Mouse (Mus musculus) neural tube, embryonic 14.5 days (tissue): Measurements from ENCODE around the gene C2cd4d. TPM values are rescaled to one million over a fixed set of nuclear protein-coding genes. Genes with fewer than 3 reads are reported as not detected.
A peak's percentile ranks its signal among the peaks of the same experiment; 100 is the strongest.

Experiments used
- ATAC-seq: fragments of 200-750 bp; cut with Nextera tagmentation; 2 replicates; pipeline ENCODE4 v1.8.0; 2017; ENCODE audit warnings: low read depth, mild to moderate bottlenecking, moderate TSS enrichment, moderate library complexity
- H3K27ac ChIP-seq: fragments of 300-500 bp; sonication (generic); 2 replicates; pipeline ENCODE4 v1.5.1; 2014; ENCODE audit warnings: low read depth, mild to moderate bottlenecking, control low read depth, low read length, moderate library complexity, mixed read lengths
- H3K27me3 ChIP-seq: fragments of 300-500 bp; sonication (generic); 2 replicates; pipeline ENCODE4 v1.6.1; 2014; ENCODE audit warnings: low read length; ENCODE audit not compliant: control insufficient read depth, insufficient read depth
- H3K36me3 ChIP-seq: fragments of 300-500 bp; sonication (generic); 2 replicates; pipeline ENCODE4 v1.6.1; 2014; ENCODE audit warnings: low read length, mixed read lengths; ENCODE audit not compliant: control insufficient read depth, insufficient read depth
- H3K4me1 ChIP-seq: fragments of 300-500 bp; sonication (generic); 2 replicates; pipeline ENCODE4 v1.6.1; 2014; ENCODE audit warnings: low read length; ENCODE audit not compliant: control insufficient read depth, insufficient read depth
- H3K4me2 ChIP-seq: fragments of 300-500 bp; sonication (generic); 2 replicates; pipeline ENCODE4 v1.6.1; 2014; ENCODE audit warnings: mild to moderate bottlenecking, low read depth, low read length, control low read depth
- H3K4me3 ChIP-seq: fragments of 300-500 bp; sonication (generic); 2 replicates; pipeline ENCODE4 v1.5.1; 2014; ENCODE audit warnings: low read depth, low read length, control low read depth, mixed read lengths
- H3K9ac ChIP-seq: fragments of 300-500 bp; sonication (generic); replicated peaks from 2 replicates; pipeline ENCODE4 v1.6.1; 2014; ENCODE audit warnings: low read depth, mild to moderate bottlenecking, control low read depth, low read length, mixed read lengths
- H3K9me3 ChIP-seq: fragments of 300-500 bp; sonication (generic); 2 replicates; pipeline ENCODE4 v1.6.1; 2016; ENCODE audit warnings: low read length; ENCODE audit not compliant: control insufficient read depth
- WGBS: fragments of 180-500 bp; shearing (Covaris S2); extraction: QIAGEN DNeasy Blood & Tissue Kit; methylation state at CpG from one replicate; pipeline ENCODE4 v1.1.7; 2014; 5-methylcytosine and 5-hydroxymethylcytosine counted together
- polyA plus RNA-seq: library from polyadenylated mRNA; unstranded; fragments of >200 nt; fragmentation: Nextera tagmentation; extraction: Ambion mirVana; gene quantifications from 2 replicates; pipeline ENCODE4 v1.2.1, GENCODE M21; 2014

Gene C2cd4d
- 3.9 and 4.3 TPM in 2 replicates for polyA plus RNA-seq

DNA sequence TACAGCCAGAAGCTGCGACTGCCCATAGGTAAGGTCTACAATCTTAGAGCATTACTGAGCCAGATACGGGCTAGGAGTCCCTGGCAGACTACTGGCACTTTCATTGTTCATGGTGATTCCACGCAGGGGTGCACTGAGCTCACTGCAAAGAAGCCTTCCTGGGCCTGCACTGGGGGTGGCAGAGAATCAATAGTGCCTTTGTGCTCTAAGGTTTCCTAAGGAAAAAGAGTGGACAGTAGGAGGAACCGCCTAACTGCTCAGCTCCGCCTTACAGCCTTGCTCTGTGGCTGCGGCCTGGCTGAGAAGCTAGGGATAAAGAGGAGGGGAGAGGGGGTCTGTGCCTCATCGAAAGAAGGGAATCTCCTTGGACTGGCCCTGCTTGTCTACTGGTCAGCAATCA, at the start of gene C2cd4d:
C2cd4d (plus strand) TSS at position 301 of the 400 bp plus-strand sequence.
- peak within 1 kb of the TSS; percentile 84 for H3K9ac ChIP-seq
- H3K36me3 ChIP-seq: no peaks in the 10 kb centered on the region
- no peak within 1 kb of the TSS for H3K27ac ChIP-seq
- peak within 1 kb of the TSS; percentile 86 for H3K4me2 ChIP-seq
- no peaks in the 10 kb centered on the region for H3K9me3 ChIP-seq
- H3K27me3 ChIP-seq: no peaks in the 10 kb centered on the region
- H3K4me1 ChIP-seq: no peaks in the 10 kb centered on the region
- 36% methylated on average over 7 of the region's 7 CpGs for WGBS
- no peak for ATAC-seq
- peak within 1 kb of the TSS; percentile 50 for H3K4me3 ChIP-seq

DNA sequence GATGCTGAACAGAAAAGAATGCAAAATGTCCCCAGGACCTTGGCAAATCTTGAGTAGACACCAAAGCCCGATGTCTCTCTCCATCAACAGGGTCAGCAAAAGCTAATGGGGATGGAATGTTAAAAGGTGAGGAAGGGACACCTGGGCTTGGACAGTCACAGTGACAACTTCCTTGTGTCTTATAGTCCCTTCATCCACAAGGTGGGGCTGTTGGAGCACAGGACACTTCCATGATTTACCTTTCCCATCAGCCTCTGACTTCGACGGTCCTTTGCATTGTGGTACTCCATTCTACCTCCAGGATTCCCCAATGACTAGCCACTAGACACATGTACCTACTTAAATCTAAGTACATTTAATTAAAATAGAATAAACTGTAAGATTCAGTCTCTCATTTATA, 33.6 kb upstream of the C2cd4d start:
- Histone ChIP-seq H3K9me3 (no peaks in the 10 kb centered on the region), H3K9ac (no peak overlapping the region), H3K4me2 (no peak overlapping the region), H3K36me3 (peaks cover 5% of the 10 kb centered on the region; the same call in 1 of the 2 replicates), H3K4me3 (no peak overlapping the region), H3K27me3 (no peaks in the 10 kb centered on the region), H3K27ac (no peak overlapping the region), H3K4me1 (no peaks in the 10 kb centered on the region)
- 64% methylated on average over 3 of the region's 3 CpGs for WGBS
- ATAC-seq: no peak

DNA sequence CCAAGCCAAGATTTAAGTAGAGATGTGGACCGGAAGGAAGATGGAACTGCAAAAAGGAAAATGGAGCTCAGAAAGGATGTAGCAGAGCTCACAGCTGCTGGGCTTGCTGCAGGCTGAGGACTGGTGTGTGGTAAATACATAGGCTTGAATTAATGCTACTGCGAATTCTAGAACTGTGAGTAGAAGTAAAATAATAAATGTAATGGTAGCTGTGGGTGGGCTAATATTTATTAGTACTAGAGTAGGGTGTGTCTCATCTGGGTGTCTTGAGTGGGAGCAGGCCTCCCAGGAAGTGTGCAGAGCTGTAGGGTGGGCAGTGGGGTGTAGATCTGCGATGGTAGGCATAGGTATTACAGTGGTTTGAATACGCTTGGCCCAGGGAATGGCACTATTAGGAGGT, 27.8 kb upstream of the C2cd4d start:
- Histone ChIP-seq H3K9ac (no peak overlapping the region), H3K4me2 (no peak overlapping the region), H3K36me3 (no peaks in the 10 kb centered on the region; the same call in 1 of the 2 replicates), H3K27ac (no peak overlapping the region), H3K27me3 (no peaks in the 10 kb centered on the region), H3K4me3 (no peak overlapping the region), H3K4me1 (no peaks in the 10 kb centered on the region), H3K9me3 (no peaks in the 10 kb centered on the region)
- 92% methylated on average over 4 of the region's 4 CpGs for WGBS
- ATAC-seq: no peak

DNA sequence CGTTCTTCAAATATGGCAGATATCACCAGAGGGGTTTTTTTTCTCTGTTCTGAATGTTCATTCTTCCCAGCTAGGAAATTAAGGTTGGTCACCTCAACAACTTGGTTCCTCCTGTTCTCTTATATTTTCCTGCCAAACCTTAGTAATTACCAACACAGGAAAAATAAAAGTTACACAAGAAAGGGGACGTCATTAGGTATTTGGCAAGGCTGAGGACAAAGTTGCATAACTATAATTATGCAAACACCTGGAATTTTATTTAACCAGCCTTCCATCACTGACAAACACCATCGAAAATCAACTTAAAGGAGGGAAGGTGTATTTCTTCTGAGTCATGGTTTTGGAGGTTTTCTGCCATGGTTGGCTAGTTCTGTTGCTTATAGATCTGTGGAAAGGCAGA, 23.7 kb upstream of the C2cd4d start:
- no peaks in the 10 kb centered on the region for H3K36me3 ChIP-seq
- no peak overlapping the region for H3K4me3 ChIP-seq
- H3K4me2 ChIP-seq: no peak overlapping the region
- no peak overlapping the region for H3K9ac ChIP-seq
- H3K27me3 ChIP-seq: no peaks in the 10 kb centered on the region
- no peak for ATAC-seq
- WGBS: 98% methylated on average over 3 of the region's 3 CpGs
- no peaks in the 10 kb centered on the region for H3K9me3 ChIP-seq
- H3K27ac ChIP-seq: no peak overlapping the region
- no peaks in the 10 kb centered on the region for H3K4me1 ChIP-seq

DNA sequence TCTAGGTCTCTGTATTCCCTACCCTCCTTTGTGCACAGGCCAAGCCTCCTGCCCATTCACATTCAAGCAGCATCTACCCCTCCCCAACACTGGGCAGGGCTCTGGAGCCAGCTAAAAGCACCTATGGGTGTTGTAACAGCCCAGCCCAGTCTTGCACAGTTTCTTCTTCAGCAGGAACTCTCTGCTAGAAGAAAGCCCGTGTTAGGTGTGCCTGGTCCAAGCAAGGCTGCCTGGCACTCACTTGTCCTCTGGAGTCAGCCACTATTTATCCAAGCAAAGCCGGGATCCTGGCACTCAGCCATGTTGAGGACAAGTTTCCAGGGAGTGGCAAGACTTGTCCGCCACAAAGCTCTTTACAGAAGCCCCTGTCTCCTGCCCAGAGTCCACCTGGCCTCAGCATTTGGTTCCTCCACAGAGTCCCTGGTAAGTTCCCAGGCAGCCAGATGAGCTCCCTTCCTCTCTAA, 20.2 kb upstream of the C2cd4d start, which contains the start of gene Them5:
Them5 (plus strand) TSS at position 141 of the 464 bp plus-strand sequence.
- no peaks in the 10 kb centered on the region for H3K36me3 ChIP-seq
- H3K4me2 ChIP-seq: no peak within 1 kb of the TSS
- H3K4me1 ChIP-seq: no peaks in the 10 kb centered on the region
- no peaks in the 10 kb centered on the region for H3K27me3 ChIP-seq
- 70% methylated on average over 3 of the region's 3 CpGs for WGBS
- no peak within 1 kb of the TSS for H3K9ac ChIP-seq
- H3K27ac ChIP-seq: no peak within 1 kb of the TSS
- no peak for ATAC-seq
- H3K4me3 ChIP-seq: no peak within 1 kb of the TSS
- no peaks in the 10 kb centered on the region for H3K9me3 ChIP-seq

DNA sequence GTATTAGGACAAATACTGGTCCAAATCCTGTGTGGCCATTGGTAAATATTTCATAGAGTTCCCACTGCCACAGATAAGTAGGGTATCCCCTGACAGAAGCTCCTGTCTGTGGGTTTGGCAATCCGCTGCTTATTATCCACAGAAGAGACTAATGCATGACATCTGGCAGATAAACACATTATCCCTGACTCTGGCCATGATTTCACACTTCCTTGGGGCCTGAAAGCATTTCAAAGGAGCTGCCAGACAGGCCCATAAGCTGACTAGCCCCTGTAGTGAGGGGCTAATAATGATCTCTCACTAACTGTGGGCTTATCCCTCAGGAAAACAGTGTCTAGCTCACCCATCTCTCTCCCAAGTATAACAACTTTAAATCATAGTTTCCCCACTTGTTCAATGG, 19.7 kb upstream of the C2cd4d start:
- H3K4me2 ChIP-seq: no peak overlapping the region
- no peaks in the 10 kb centered on the region for H3K27me3 ChIP-seq
- H3K36me3 ChIP-seq: no peaks in the 10 kb centered on the region
- no peaks in the 10 kb centered on the region for H3K9me3 ChIP-seq
- no peaks in the 10 kb centered on the region for H3K4me1 ChIP-seq
- no peak overlapping the region for H3K9ac ChIP-seq
- no peak overlapping the region for H3K4me3 ChIP-seq
- H3K27ac ChIP-seq: no peak overlapping the region
- no peak for ATAC-seq
- 67% methylated on average over 1 of the region's 1 CpGs for WGBS

DNA sequence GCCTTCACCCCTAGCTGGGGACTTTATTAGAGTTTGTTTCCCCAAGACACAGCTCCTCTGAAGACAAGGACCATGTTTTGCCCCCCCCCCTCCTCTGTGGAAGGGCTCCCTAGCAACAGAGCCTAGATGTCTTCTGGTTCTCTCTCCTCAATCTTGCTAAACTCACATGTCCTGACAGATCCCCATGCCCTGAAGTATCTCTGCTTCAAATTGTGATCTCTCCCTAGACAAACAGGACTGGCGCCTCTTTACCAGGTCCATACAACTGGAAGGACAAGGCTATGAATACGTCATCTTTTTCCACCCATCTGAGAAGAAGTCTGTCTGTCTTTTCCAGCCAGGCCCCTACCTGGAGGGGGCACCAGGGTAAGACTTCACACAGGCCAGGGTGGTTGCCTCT, 18.1 kb upstream of the C2cd4d start:
- ATAC-seq: no peak
- Histone ChIP-seq H3K9me3 (no peaks in the 10 kb centered on the region), H3K4me1 (no peaks in the 10 kb centered on the region), H3K27ac (no peak overlapping the region), H3K4me3 (no peak overlapping the region), H3K36me3 (no peaks in the 10 kb centered on the region), H3K9ac (no peak overlapping the region), H3K4me2 (no peak overlapping the region), H3K27me3 (no peaks in the 10 kb centered on the region)
- WGBS: 91% methylated on average over 2 of the region's 2 CpGs

- H3K27me3 ChIP-seq: no peaks in the 10 kb centered on the region
- no peak overlapping the region for H3K27ac ChIP-seq
- H3K4me1 ChIP-seq: no peaks in the 10 kb centered on the region
- no peak overlapping the region for H3K9ac ChIP-seq
- no peak for ATAC-seq
- no peak overlapping the region for H3K4me2 ChIP-seq
- H3K36me3 ChIP-seq: no peaks in the 10 kb centered on the region
- WGBS: 77% methylated on average over 3 of the region's 3 CpGs
- H3K4me3 ChIP-seq: no peak overlapping the region
- H3K9me3 ChIP-seq: no peaks in the 10 kb centered on the region
These were observed 17.3 kb upstream of the C2cd4d start for GRCm38 (mm10) chr3:94344897-94345296.

DNA sequence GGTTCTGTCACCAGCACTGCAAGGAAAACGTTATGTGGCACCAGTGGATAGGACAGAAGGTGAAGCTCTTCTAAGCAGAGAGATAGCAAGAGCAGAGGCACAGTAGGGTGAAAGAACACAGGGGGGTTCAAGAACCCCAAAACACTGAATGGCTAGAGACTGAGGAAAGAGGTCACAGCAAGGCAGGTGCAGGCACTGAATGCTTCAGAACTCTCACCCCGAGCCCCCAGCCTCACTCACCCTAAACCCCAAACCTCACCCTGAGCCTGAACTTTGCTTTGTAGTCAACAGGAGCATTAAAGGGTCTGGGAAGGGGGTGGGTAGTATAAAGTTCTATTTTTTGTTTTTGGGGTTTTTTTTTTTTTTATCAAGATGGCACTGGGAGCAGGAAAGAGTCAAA, 14.1 kb upstream of the C2cd4d start:
- no peaks in the 10 kb centered on the region for H3K4me1 ChIP-seq
- no peak overlapping the region for H3K4me2 ChIP-seq
- H3K4me3 ChIP-seq: no peak overlapping the region
- WGBS: 89% methylated on average over 2 of the region's 2 CpGs
- no peaks in the 10 kb centered on the region for H3K27me3 ChIP-seq
- no peak overlapping the region for H3K9ac ChIP-seq
- H3K27ac ChIP-seq: no peak overlapping the region
- ATAC-seq: no peak
- H3K36me3 ChIP-seq: no peaks in the 10 kb centered on the region
- H3K9me3 ChIP-seq: no peaks in the 10 kb centered on the region
